Mouse (Mus musculus): ENCODE results near the gene H2-T24. TPM values are rescaled to one million over a fixed set of nuclear protein-coding genes. Genes with fewer than 3 reads are reported as not detected.
"Not testable (repeated sequence)": the region's sequence is repeated elsewhere in the genome, so short reads cannot be mapped to it uniquely, and the experiment has no call there.

Gene H2-T24
- total RNA-seq, 2 experiments from 2014 or later = 10.1 to 25.5 TPM

DNA sequence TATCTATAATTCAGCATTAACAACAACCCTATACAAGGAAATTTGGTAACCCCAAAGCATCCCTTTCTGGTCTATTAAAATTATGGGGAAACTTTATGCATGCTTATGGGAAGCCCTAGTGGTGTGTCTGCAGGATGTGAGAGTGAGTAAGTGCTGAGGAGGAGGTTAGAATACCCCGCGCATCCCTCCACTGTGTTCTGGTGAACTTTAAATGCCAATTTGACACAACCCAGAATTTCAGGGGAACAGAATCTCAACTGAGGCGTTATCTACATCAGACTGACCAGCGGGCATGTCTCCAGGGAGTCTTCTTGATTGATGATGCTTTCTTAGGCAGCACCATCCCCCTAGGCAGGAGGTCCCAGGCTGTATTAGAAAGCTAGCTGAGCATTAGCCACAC is 5.5 kb upstream of the H2-T24 start:
- ATAC-seq (replicated peaks; ENCODE audit: low FRiP score, low TSS enrichment, poor library complexity, severe bottlenecking) = no peak

DNA sequence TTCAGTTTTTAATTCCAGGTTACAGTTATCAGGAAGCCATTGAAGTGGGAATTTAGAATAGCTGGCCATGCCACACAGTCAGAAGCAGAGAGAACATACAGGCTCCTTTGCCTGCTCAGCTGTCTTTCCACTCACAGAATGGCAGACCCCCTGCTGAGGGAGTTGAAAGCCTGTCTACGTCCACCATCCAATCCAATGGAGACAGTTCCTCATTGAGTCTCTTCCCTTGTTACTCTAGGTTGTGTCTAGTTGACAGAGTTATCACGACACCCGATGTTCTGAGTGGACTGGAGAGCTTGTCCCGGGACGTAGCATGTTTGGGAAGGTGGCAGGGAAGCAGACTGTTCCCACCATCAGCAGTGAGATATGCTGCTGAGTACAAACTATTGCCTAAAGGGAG is 4.8 kb upstream of the H2-T24 start:
- no peak for ATAC-seq (replicated peaks; ENCODE audit: low FRiP score, low TSS enrichment, poor library complexity, severe bottlenecking)

- peak; percentile 38; the same call in 1 of the 2 replicates for ATAC-seq (replicated peaks; ENCODE audit: low FRiP score, low TSS enrichment, poor library complexity, severe bottlenecking)
These were observed 3.6 kb upstream of the H2-T24 start for GRCm38 (mm10) chr17:36023710-36024654.

- ATAC-seq (replicated peaks; ENCODE audit: low FRiP score, low TSS enrichment, poor library complexity, severe bottlenecking) = no peak
These were observed 2.6 kb upstream of the H2-T24 start for GRCm38 (mm10) chr17:36022922-36023321.

- no peak for ATAC-seq (replicated peaks; ENCODE audit: low FRiP score, low TSS enrichment, poor library complexity, severe bottlenecking)
These were observed 1.7 kb upstream of the H2-T24 start for GRCm38 (mm10) chr17:36022098-36022497.

- no peak for ATAC-seq (replicated peaks; ENCODE audit: low FRiP score, low TSS enrichment, poor library complexity, severe bottlenecking)
These were observed 949 bp upstream of the H2-T24 start for GRCm38 (mm10) chr17:36021309-36021708.

- ATAC-seq (replicated peaks; ENCODE audit: low FRiP score, low TSS enrichment, poor library complexity, severe bottlenecking) = no peak
These were observed 841 bp downstream of the H2-T24 start for GRCm38 (mm10) chr17:36019519-36019918.

GRCm38 (mm10) chr17:36018979-36019378 is 1.4 kb downstream of the H2-T24 start:
- no peak for ATAC-seq (replicated peaks; ENCODE audit: low FRiP score, low TSS enrichment, poor library complexity, severe bottlenecking)

- ATAC-seq (replicated peaks; ENCODE audit: low FRiP score, low TSS enrichment, poor library complexity, severe bottlenecking) = no peak
These were observed 3.3 kb downstream of the H2-T24 start for GRCm38 (mm10) chr17:36017046-36017445.

DNA sequence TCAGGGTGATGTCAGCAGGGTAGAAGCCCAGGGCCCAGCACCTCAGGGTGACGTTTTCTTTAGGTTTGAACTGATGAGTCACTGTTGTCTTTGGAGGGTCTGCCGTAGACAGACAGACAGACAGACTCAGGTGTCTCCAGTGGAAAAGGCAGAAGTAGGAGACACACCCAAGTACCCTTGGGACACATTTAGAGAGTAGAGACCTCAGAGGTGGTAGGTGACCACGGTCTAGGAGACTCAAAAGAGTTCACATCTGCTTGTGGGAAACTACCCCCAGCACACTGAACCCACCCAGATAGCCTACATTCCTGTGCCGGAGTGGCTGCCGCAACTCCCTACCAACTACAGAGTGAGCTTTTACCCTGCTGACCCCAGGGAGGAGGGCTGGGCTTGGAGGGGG is 5.4 kb downstream of the H2-T24 start:
- no peak for ATAC-seq (replicated peaks; ENCODE audit: low FRiP score, low TSS enrichment, poor library complexity, severe bottlenecking)

GRCm38 (mm10) chr17:36004409-36004808 is 16.0 kb downstream of the H2-T24 start:
- ATAC-seq (replicated peaks; ENCODE audit: low FRiP score, low TSS enrichment, poor library complexity, severe bottlenecking) = not testable (repeated sequence)

DNA sequence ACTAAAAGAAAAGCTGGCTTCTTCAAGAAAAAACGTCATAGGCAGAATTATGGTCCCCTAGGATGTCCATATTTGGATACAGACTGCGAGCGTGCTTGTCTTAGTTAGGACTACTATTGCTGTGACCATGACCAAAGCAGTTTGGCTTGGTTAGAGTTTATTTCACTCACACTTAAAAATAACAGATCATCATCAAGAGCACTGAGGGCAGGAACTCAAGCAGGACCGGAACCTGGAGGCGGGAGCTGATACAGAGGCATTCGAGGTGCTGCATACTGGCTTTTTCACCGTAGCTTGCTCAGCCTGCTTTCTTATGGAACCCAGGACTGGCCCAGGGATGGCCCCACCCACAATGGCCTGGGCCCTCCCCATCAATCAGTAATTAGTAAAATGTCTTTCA is 17.0 kb downstream of the H2-T24 start:
- no peak for ATAC-seq (replicated peaks; ENCODE audit: low FRiP score, low TSS enrichment, poor library complexity, severe bottlenecking)

DNA sequence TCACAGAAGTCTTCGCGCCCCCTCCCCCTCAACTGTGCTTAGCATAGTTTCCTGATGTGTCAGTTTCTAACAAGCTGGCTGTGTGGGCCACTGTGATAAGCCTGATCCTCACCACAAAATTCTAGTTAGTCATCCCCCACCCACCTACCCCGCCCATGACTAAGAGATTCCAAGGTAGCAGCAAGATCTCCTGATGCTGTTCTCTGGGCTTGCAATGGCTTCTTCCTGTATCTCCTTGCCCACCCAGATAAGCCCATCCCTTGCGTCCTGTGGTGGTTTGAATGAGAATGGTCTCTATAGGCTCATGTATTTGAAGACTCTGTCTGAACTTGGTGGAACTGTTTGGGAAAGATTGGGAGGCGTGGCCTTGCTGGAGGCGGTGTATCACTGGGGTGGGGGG is 18.4 kb downstream of the H2-T24 start:
- peak; percentile 77 for ATAC-seq (replicated peaks; ENCODE audit: low FRiP score, low TSS enrichment, poor library complexity, severe bottlenecking)

- no peak for ATAC-seq (replicated peaks; ENCODE audit: low FRiP score, low TSS enrichment, poor library complexity, severe bottlenecking)
These were observed 19.1 kb downstream of the H2-T24 start for GRCm38 (mm10) chr17:36001121-36001897.

- ATAC-seq (replicated peaks; ENCODE audit: low FRiP score, low TSS enrichment, poor library complexity, severe bottlenecking) = no peak
These were observed 20.0 kb downstream of the H2-T24 start for GRCm38 (mm10) chr17:36000349-36000748.

DNA sequence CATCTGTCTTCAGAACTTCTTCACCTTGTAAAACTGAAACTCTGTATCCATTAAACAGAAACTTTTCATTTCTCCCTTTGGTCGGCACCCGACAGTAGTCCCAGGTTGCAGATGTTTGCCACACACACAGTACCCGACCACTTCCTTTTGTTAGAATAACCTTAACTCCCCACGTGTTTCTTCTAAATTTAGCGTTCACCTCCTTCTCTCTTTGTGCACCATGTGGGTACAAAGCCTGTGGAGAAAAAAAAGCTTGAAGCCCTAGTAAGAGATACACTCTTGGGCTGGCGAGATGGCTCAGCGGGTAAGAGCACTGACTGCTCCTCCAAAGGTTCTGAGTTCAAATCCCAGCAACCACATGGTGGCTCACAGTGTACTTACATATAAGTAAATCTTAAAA is 21.0 kb downstream of the H2-T24 start:
- ATAC-seq (replicated peaks; ENCODE audit: low FRiP score, low TSS enrichment, poor library complexity, severe bottlenecking) = no peak

DNA sequence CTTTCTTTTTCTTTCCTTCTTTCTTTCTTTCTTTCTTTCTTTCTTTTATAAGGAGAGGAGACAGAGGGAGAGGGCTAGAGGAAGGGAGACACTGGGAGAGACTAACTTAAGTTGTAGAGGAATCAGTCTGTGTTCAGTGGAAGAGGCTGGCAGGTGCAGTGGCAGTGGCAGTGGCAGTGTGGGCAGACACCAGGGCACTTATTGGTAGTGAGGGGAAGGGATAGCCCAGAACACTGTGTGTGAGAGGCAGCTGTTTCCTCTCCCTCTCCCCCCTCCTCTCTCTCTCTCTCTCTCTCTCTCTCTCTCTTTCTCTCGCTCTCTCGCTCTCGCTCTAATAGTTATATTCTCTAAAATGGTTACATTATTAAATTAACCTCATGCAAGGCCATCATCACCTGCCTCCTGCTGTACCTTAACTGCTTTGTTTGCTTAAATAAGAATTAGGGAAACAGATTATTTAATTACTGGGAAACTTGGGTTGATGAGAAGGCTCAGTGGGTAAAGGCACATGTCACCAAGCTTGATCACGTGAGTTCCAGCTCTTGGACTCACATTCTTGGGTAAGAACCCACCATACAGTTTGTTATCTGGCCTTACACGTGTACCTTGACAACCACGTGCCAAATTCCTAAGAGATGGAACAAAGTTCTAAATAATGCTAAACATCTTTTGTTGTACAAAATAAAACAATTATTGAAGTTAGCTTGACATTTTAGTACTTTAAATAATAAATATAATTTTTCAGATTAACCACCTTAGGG is 21.6 kb downstream of the H2-T24 start:
- ATAC-seq (replicated peaks; ENCODE audit: low FRiP score, low TSS enrichment, poor library complexity, severe bottlenecking) = no peak

DNA sequence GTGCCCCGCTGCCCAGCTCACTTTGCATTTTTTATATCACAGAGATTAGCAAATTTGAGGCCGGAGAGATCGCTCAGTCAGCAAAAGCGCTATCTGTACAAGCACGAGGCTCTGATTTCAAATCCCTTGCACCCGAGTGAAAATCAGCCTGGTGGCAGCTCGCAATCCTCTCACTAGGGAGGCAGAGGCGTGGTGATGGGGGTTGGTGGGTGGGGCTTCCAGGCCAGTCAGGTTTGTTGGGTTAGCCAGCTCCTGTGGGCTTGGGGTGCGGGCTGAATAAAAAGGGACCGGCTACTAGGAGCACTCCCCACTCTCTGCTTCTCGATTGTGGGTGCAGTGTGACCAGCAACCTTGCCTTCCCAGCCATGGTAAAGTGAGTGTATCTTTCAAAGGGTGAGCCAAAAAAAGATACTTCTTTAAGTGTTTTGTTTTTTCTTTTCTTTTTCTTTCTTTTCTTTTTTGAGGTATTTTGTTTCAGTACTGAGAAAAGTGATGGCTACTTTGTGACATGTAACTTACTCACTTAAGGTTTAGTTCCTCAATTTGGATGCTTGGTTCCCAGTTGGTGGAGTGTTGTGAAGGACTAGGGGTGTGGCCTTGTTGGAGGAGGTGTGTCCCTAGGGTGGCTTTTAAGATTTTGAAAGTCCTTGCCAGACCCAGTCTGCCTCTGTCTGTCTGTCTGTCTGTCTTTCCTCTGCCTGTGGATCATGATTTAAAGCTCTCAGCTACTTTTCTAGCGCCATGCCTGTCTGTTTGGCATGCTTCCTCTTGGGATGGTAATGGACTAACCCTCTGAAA is 22.4 kb downstream of the H2-T24 start:
- ATAC-seq (replicated peaks; ENCODE audit: low FRiP score, low TSS enrichment, poor library complexity, severe bottlenecking) = no peak

GRCm38 (mm10) chr17:35996949-35997348 is 23.4 kb downstream of the H2-T24 start:
- ATAC-seq (replicated peaks; ENCODE audit: low FRiP score, low TSS enrichment, poor library complexity, severe bottlenecking) = peak; percentile 64
